Comparison of ENCODE assay signal across 8 mouse cellular contexts in genomic region chr7:58398558-58399144, GRCm38 (mm10).
DNase-seq lines count a peak whose midpoint lies in the region; ATAC-seq and TF ChIP-seq lines count a peak whose summit lies in the region.

No protein-coding gene starts in this region.

- peak overlapping the region; percentile 94 for H3K27ac ChIP-seq in heart, embryonic 11.5 days (ENCODE audit: low read depth, low read length)
- peak overlapping the region; percentile 93 for H3K27ac ChIP-seq in forebrain, embryonic 10.5 days
- H3K27ac ChIP-seq in liver, embryonic 11.5 days (ENCODE audit: low read depth, low read length), result peak overlapping the region; percentile 52; the same call in 1 of the 2 replicates
- peak overlapping the region; percentile 71 for H3K27ac ChIP-seq in small intestine, adult 2 months (ENCODE audit: insufficient read depth, low read depth, low read length)

- TF ChIP-seq CTCF in small intestine, adult 2 months (IDR thresholded peaks at IDR 0.05; ENCODE audit: extremely low read depth, insufficient read length, insufficient replicate concordance, low read depth, low read length), result no peak

- no peak for DNase-seq in heart, postnatal 14 days
- DNase-seq in forebrain, embryonic 10.5 days (ENCODE audit: extremely low spot score, low spot score), result no peak
- no peak for DNase-seq in liver, embryonic 11.5 days (ENCODE audit: low spot score)
- DNase-seq in kidney, adult 9 months, result no peak
- no peak for DNase-seq in urinary bladder, postnatal 10 days (ENCODE audit: low spot score)

- no peaks in the 10 kb centered on the region for H3K36me3 ChIP-seq in heart, embryonic 11.5 days (ENCODE audit: control insufficient read depth, insufficient read depth, low read length)
- no peaks in the 10 kb centered on the region for H3K36me3 ChIP-seq in forebrain, embryonic 10.5 days (replicated peaks)
- no peaks in the 10 kb centered on the region for H3K36me3 ChIP-seq in liver, embryonic 11.5 days (ENCODE audit: control insufficient read depth, insufficient read depth, low read length)
- H3K36me3 ChIP-seq in small intestine, adult 2 months (ENCODE audit: control insufficient read depth, insufficient read depth, low read length), result no peaks in the 10 kb centered on the region

- peaks cover 3% of the 10 kb centered on the region; the same call in 1 of the 2 replicates for H3K4me1 ChIP-seq in heart, embryonic 11.5 days (ENCODE audit: control insufficient read depth, insufficient read depth, low read length)
- H3K4me1 ChIP-seq in forebrain, embryonic 10.5 days, result peaks cover 17% of the 10 kb centered on the region
- H3K4me1 ChIP-seq in liver, embryonic 11.5 days (replicated peaks; ENCODE audit: control insufficient read depth, insufficient read depth, low read length), result peaks cover 5% of the 10 kb centered on the region; the same call in 1 of the 2 replicates
- H3K4me1 ChIP-seq in small intestine, adult 2 months (ENCODE audit: control insufficient read depth, insufficient read depth, insufficient read length, low read length), result peaks cover 2% of the 10 kb centered on the region; the same call in 1 of the 2 replicates

- H3K27me3 ChIP-seq in heart, embryonic 11.5 days (ENCODE audit: control insufficient read depth, insufficient read depth, low read length), result no peaks in the 10 kb centered on the region
- H3K27me3 ChIP-seq in forebrain, embryonic 10.5 days (ENCODE audit: poor library complexity, severe bottlenecking), result no peaks in the 10 kb centered on the region
- H3K27me3 ChIP-seq in liver, embryonic 11.5 days (replicated peaks; ENCODE audit: control insufficient read depth, insufficient read depth, low read length), result no peaks in the 10 kb centered on the region
- H3K27me3 ChIP-seq in small intestine, adult 2 months (ENCODE audit: control insufficient read depth, insufficient read depth, low read length), result no peaks in the 10 kb centered on the region

- H3K9ac ChIP-seq in heart, embryonic 11.5 days (ENCODE audit: low read depth, low read length), result peak overlapping the region; percentile 73
- H3K9ac ChIP-seq in liver, embryonic 11.5 days (ENCODE audit: low read depth, low read length), result peak overlapping the region; percentile 63

- WGBS in heart, embryonic 11.5 days (ENCODE audit: insufficient replicate concordance), result 2% methylated on average over 9 of the region's 9 CpGs
- WGBS in forebrain, embryonic 10.5 days, result 3% methylated on average over 9 of the region's 9 CpGs
- 7% methylated on average over 9 of the region's 9 CpGs for WGBS in liver, embryonic 11.5 days
- 2% methylated on average over 9 of the region's 9 CpGs for WGBS in small intestine, adult 2 months

- ATAC-seq in heart, embryonic 11.5 days (replicated peaks; ENCODE audit: insufficient number of reproducible peaks, low FRiP score, low TSS enrichment), result 0 out of 2 replicates have a peak, but pooled peaks have one; percentile 9
- peak; percentile 53 for ATAC-seq in CD4-positive, CD25-positive, alpha-beta regulatory T cell, adult 4 months
- no peak; the same call in 1 of the 2 replicates for ATAC-seq in liver, embryonic 11.5 days (replicated peaks; ENCODE audit: low FRiP score)

- H3K4me3 ChIP-seq in heart, embryonic 11.5 days (ENCODE audit: low read depth, low read length), result peak overlapping the region; percentile 60
- peak overlapping the region; percentile 57 for H3K4me3 ChIP-seq in forebrain, embryonic 10.5 days
- peak overlapping the region; percentile 58 for H3K4me3 ChIP-seq in liver, embryonic 11.5 days (ENCODE audit: low read depth, low read length)
- peak overlapping the region; percentile 64 for H3K4me3 ChIP-seq in small intestine, adult 2 months (ENCODE audit: low read depth, low read length)

- H3K9me3 ChIP-seq in heart, embryonic 11.5 days (replicated peaks; ENCODE audit: control insufficient read depth, low read length), result no peaks in the 10 kb centered on the region
- no peaks in the 10 kb centered on the region for H3K9me3 ChIP-seq in forebrain, embryonic 10.5 days
- no peaks in the 10 kb centered on the region for H3K9me3 ChIP-seq in liver, embryonic 11.5 days (ENCODE audit: control insufficient read depth, low read length)

- no peak for TF ChIP-seq POLR2A in small intestine, adult 2 months (IDR thresholded peaks at IDR 0.05; ENCODE audit: low read depth, low read length)

- peak overlapping the region; percentile 65 for H3K4me2 ChIP-seq in heart, embryonic 11.5 days
- H3K4me2 ChIP-seq in liver, embryonic 11.5 days, result peak overlapping the region; percentile 74

- intact Hi-C loops in heart, postnatal 14 days (cut with DNase I), result no loop called here
